Mouse (Mus musculus): Measurements from ENCODE around the gene Serpinb2. TPM values are rescaled to one million over a fixed set of nuclear protein-coding genes. Genes with fewer than 3 reads are reported as not detected.
A peak's percentile ranks its signal among the peaks of the same experiment; 100 is the strongest.

Serpinb2 gene
- not detected in 2 replicates for total RNA-seq (2014; rRNA removed; ENCODE audit: low replicate concordance)
- polyA plus RNA-seq (2015; fragmentation: Nextera tagmentation; extraction: Ambion mirVana), result 0.18 TPM in 1 of 2 replicates, not detected in the other

DNA sequence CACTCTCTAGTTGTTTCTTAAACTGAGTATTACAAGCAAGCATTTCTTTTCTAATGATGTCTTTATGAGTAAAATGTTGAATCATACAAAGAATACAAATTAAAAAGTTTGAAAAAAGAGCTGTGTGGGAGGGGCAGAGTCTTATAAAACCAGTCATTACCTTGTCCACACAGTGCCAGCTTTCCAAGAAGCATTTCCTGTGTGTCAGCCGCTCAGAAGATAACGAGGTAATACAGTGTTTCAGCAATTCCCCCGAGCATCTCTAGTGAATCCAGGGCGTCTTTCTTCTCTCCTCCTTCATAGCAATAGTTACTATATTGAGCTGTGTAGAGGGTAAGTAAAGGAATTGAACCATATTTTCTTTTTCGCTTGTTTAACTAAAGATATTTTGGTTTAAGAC, at the start of gene Serpinb2:
Serpinb2 (plus strand) TSS at position 172 of the 400 bp plus-strand sequence.
- Histone ChIP-seq H3K4me2 (ENCODE audit: low read depth, low read length) (no peak within 1 kb of the TSS), H3K27me3 (ENCODE audit: control insufficient read depth, insufficient read depth, low read length) (no peaks in the 10 kb centered on the region), H3K4me3 (ENCODE audit: low read depth, low read length) (no peak within 1 kb of the TSS), H3K9me3 (replicated peaks; ENCODE audit: control insufficient read depth, low read length) (no peaks in the 10 kb centered on the region), H3K36me3 (replicated peaks; ENCODE audit: control insufficient read depth, insufficient read depth, low read length) (no peaks in the 10 kb centered on the region), H3K27ac (ENCODE audit: low read depth) (no peak within 1 kb of the TSS), H3K9ac (replicated peaks; ENCODE audit: low read depth, low read length) (no peak within 1 kb of the TSS), H3K4me1 (ENCODE audit: control insufficient read depth, insufficient read depth) (no peaks in the 10 kb centered on the region)
- WGBS, result 50% methylated on average over 5 of the region's 5 CpGs
- DNase-seq (ENCODE audit: low spot score) (no peak), ATAC-seq (ENCODE audit: insufficient read depth, low read depth) (no peak)
- TF ChIP-seq CTCF (IDR thresholded peaks at IDR 0.05; ENCODE audit: low read depth) (no peak), EP300 (IDR thresholded peaks at IDR 0.05; ENCODE audit: low read depth) (no peak)

DNA sequence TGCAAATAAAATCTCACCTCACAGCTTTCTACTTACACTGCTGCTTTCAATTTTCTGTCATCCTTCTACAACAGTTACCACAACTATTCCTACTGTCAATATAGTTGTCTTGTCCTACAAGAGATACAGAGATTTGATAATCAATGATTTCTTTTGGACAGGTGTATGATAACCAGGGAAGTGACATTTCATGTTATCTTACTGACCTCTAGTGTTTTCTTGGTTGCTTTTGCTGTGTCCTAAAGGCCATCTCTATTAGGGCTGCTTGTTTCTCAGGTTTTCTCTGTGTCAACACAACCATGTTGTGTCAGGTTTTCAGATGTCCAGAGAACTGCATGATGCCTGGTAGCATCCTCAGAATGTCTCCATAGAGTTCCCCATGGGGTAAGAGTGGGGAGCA, 31.3 kb upstream of the Serpinb2 start:
- no peaks in the 10 kb centered on the region for H3K4me1 ChIP-seq (ENCODE audit: control insufficient read depth, insufficient read depth)
- ATAC-seq (ENCODE audit: insufficient read depth, low read depth), result no peak

DNA sequence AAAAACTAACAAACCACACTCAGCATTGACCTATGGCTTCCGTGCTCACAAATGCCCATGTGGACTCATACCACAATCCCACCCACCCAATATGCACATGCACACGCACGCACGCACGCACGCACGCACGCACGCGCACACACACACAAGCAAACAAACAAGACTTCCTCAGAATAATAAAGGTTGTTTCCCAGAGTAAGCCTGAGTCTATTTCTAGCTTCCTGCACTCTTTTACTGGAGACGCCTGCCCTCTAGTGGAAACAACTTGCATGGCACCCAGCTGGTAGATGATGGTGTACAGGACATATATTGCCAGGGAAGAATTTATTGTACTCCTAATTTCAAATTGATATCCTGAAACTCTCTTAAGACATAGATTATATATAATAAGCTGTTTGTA, 29.8 kb upstream of the Serpinb2 start:
- ATAC-seq (ENCODE audit: insufficient read depth, low read depth) (peak; percentile 39; the same call in 1 of the 2 replicates), DNase-seq (ENCODE audit: low spot score) (peak; percentile 47)
- Histone ChIP-seq H3K27ac (ENCODE audit: low read depth) (no peak overlapping the region), H3K9me3 (replicated peaks; ENCODE audit: control insufficient read depth, low read length) (no peaks in the 10 kb centered on the region), H3K9ac (replicated peaks; ENCODE audit: low read depth, low read length) (no peak overlapping the region), H3K4me3 (ENCODE audit: low read depth, low read length) (no peak overlapping the region), H3K27me3 (ENCODE audit: control insufficient read depth, insufficient read depth, low read length) (no peaks in the 10 kb centered on the region), H3K4me2 (ENCODE audit: low read depth, low read length) (peak overlapping the region; percentile 36), H3K4me1 (ENCODE audit: control insufficient read depth, insufficient read depth) (no peaks in the 10 kb centered on the region), H3K36me3 (replicated peaks; ENCODE audit: control insufficient read depth, insufficient read depth, low read length) (no peaks in the 10 kb centered on the region)
- TF ChIP-seq EP300 (IDR thresholded peaks at IDR 0.05; ENCODE audit: low read depth) (no peak), CTCF (IDR thresholded peaks at IDR 0.05; ENCODE audit: low read depth) (peak; percentile 93)
- 21% methylated on average over 11 of the region's 11 CpGs for WGBS

More for the DNA sequence above, 31.3 kb upstream of the Serpinb2 start:
- Histone ChIP-seq H3K4me3 (ENCODE audit: low read depth, low read length) (no peak overlapping the region), H3K9ac (replicated peaks; ENCODE audit: low read depth, low read length) (no peak overlapping the region), H3K27me3 (ENCODE audit: control insufficient read depth, insufficient read depth, low read length) (no peaks in the 10 kb centered on the region), H3K9me3 (replicated peaks; ENCODE audit: control insufficient read depth, low read length) (no peaks in the 10 kb centered on the region), H3K27ac (ENCODE audit: low read depth) (no peak overlapping the region), H3K4me2 (ENCODE audit: low read depth, low read length) (no peak overlapping the region), H3K36me3 (replicated peaks; ENCODE audit: control insufficient read depth, insufficient read depth, low read length) (no peaks in the 10 kb centered on the region)
- no peak for DNase-seq (ENCODE audit: low spot score)
- TF ChIP-seq CTCF (IDR thresholded peaks at IDR 0.05; ENCODE audit: low read depth) (no peak), EP300 (IDR thresholded peaks at IDR 0.05; ENCODE audit: low read depth) (no peak)

DNA sequence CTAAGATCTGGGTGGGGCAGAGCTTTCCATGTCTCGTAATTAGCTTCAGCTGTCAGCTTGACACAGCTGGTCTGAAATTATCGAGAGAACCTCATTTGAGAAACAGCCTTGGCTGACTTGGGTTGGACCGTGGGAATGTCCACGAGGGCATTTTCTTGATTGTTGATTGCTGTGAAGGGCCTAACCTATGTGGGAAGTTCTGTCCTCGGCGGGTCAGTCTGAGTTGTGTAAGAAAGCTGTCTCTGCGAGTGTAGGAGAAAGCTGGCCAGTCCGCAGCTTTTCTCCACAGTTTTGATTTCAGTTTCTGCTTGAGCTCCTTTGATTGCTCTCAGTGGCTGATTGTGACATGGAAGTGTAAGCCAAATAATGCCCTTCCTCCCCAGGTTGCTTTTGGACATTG, 21.6 kb upstream of the Serpinb2 start:
- ATAC-seq (ENCODE audit: insufficient read depth, low read depth) (no peak), DNase-seq (ENCODE audit: low spot score) (no peak)

DNA sequence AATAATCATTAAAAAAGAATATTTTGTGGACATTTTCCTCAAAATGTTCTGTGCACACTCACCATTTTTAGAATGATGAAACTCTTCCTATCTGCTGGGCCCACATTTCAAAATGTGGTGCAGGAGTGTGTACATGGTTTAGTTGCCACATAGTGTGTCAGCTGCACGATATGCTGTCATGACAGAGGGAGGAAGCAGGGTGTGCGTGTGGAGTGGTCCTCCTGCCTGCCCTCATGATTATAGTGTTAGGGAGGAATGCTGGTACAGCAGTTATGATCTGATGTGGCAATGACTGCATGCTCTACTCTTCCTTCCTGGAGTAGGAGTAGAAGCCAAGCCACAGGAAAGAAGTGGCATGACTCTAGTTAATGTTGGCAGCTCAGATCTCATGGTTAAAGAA, 14.4 kb upstream of the Serpinb2 start:
- TF ChIP-seq EP300 (IDR thresholded peaks at IDR 0.05; ENCODE audit: low read depth) (no peak), CTCF (IDR thresholded peaks at IDR 0.05; ENCODE audit: low read depth) (no peak)
- H3K9me3 ChIP-seq (replicated peaks; ENCODE audit: control insufficient read depth, low read length), result no peaks in the 10 kb centered on the region
- H3K27ac ChIP-seq (ENCODE audit: low read depth), result no peak overlapping the region
- no peak overlapping the region for H3K4me3 ChIP-seq (ENCODE audit: low read depth, low read length)
- WGBS, result 45% methylated on average over 2 of the region's 2 CpGs
- no peaks in the 10 kb centered on the region for H3K27me3 ChIP-seq (ENCODE audit: control insufficient read depth, insufficient read depth, low read length)
- DNase-seq (ENCODE audit: low spot score) (no peak), ATAC-seq (ENCODE audit: insufficient read depth, low read depth) (no peak)
- no peak overlapping the region for H3K4me2 ChIP-seq (ENCODE audit: low read depth, low read length)
- no peaks in the 10 kb centered on the region for H3K4me1 ChIP-seq (ENCODE audit: control insufficient read depth, insufficient read depth)
- no peak overlapping the region for H3K9ac ChIP-seq (replicated peaks; ENCODE audit: low read depth, low read length)
- H3K36me3 ChIP-seq (replicated peaks; ENCODE audit: control insufficient read depth, insufficient read depth, low read length), result no peaks in the 10 kb centered on the region

More for the DNA sequence above, 21.6 kb upstream of the Serpinb2 start:
- H3K27me3 ChIP-seq (ENCODE audit: control insufficient read depth, insufficient read depth, low read length), result no peaks in the 10 kb centered on the region
- no peak overlapping the region for H3K4me2 ChIP-seq (ENCODE audit: low read depth, low read length)
- no peak overlapping the region for H3K9ac ChIP-seq (replicated peaks; ENCODE audit: low read depth, low read length)
- H3K36me3 ChIP-seq (replicated peaks; ENCODE audit: control insufficient read depth, insufficient read depth, low read length), result no peaks in the 10 kb centered on the region
- no peak overlapping the region for H3K27ac ChIP-seq (ENCODE audit: low read depth)
- WGBS, result 76% methylated on average over 8 of the region's 8 CpGs
- TF ChIP-seq EP300 (IDR thresholded peaks at IDR 0.05; ENCODE audit: low read depth), result no peak
- no peaks in the 10 kb centered on the region for H3K4me1 ChIP-seq (ENCODE audit: control insufficient read depth, insufficient read depth)
- H3K4me3 ChIP-seq (ENCODE audit: low read depth, low read length), result no peak overlapping the region
- no peaks in the 10 kb centered on the region for H3K9me3 ChIP-seq (replicated peaks; ENCODE audit: control insufficient read depth, low read length)

DNA sequence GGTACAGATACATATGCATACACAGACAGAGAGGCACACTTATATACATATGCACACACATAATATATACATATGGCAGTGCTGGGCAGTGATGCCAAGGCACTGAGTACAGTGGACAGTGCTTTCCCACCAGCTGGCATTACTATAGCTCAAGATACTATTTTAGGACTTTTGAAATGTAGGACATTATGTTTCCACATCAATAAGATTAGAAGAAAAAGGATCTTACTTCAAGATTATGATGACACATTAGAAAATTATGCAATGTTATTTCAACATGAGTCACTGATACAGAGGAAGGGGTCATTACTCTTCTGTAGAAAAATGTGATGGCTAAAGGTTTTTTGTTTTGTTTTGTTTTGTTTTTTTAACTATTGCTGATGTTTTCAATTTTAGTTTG, 9.2 kb upstream of the Serpinb2 start:
- DNase-seq (ENCODE audit: low spot score) (no peak), ATAC-seq (ENCODE audit: insufficient read depth, low read depth) (no peak)
- H3K27ac ChIP-seq (ENCODE audit: low read depth), result no peak overlapping the region
- H3K27me3 ChIP-seq (ENCODE audit: control insufficient read depth, insufficient read depth, low read length), result no peaks in the 10 kb centered on the region
- H3K9me3 ChIP-seq (replicated peaks; ENCODE audit: control insufficient read depth, low read length), result no peaks in the 10 kb centered on the region
- no peaks in the 10 kb centered on the region for H3K36me3 ChIP-seq (replicated peaks; ENCODE audit: control insufficient read depth, insufficient read depth, low read length)
- no peaks in the 10 kb centered on the region for H3K4me1 ChIP-seq (ENCODE audit: control insufficient read depth, insufficient read depth)
- no peak overlapping the region for H3K9ac ChIP-seq (replicated peaks; ENCODE audit: low read depth, low read length)
- TF ChIP-seq EP300 (IDR thresholded peaks at IDR 0.05; ENCODE audit: low read depth), result no peak
- no peak for TF ChIP-seq CTCF (IDR thresholded peaks at IDR 0.05; ENCODE audit: low read depth)
- H3K4me2 ChIP-seq (ENCODE audit: low read depth, low read length), result no peak overlapping the region
- no peak overlapping the region for H3K4me3 ChIP-seq (ENCODE audit: low read depth, low read length)

Data from heart, postnatal 0 days (tissue).